Mouse (Mus musculus) ES-Bruce4 (cell line): ENCODE results near the gene Tfap2d. TPM values are rescaled to one million over a fixed set of nuclear protein-coding genes. Genes with fewer than 3 reads are reported as not detected.
A peak's percentile ranks its signal among the peaks of the same experiment; 100 is the strongest.

Source experiments
- H3K27ac ChIP-seq: 2 replicates; pipeline ENCODE4 v1.5.1; 2012; ENCODE audit warnings: low read length, inconsistent platforms; ENCODE audit not compliant: insufficient read depth
- H3K27me3 ChIP-seq: 2 replicates; pipeline ENCODE4 v1.6.1; 2012; ENCODE audit warnings: mild to moderate bottlenecking, low read length, inconsistent platforms; ENCODE audit not compliant: control insufficient read depth, poor library complexity, insufficient read depth, severe bottlenecking
- H3K36me3 ChIP-seq: 2 replicates; pipeline ENCODE4 v1.6.1; 2012; ENCODE audit warnings: inconsistent platforms, mild to moderate bottlenecking, low read length, moderate library complexity; ENCODE audit not compliant: control insufficient read depth, poor library complexity, insufficient read depth, severe bottlenecking
- H3K4me1 ChIP-seq: one replicate; pipeline ENCODE4 v1.8.1; 2011; ENCODE audit warnings: low read length; ENCODE audit not compliant: control insufficient read depth, insufficient read depth
- H3K4me3 ChIP-seq: 2 replicates; pipeline ENCODE4 v1.5.1; 2011; ENCODE audit warnings: low read depth, mild to moderate bottlenecking, low read length
- H3K9ac ChIP-seq: 2 replicates; pipeline ENCODE4 v1.6.1; 2012; ENCODE audit warnings: low read depth, mild to moderate bottlenecking, inconsistent platforms; ENCODE audit not compliant: poor library complexity, severe bottlenecking
- H3K9me3 ChIP-seq: replicated peaks from 2 replicates; pipeline ENCODE4 v1.6.1; 2012; ENCODE audit warnings: mild to moderate bottlenecking, low read length, inconsistent platforms; ENCODE audit not compliant: control insufficient read depth, poor library complexity, insufficient read depth, severe bottlenecking
- CTCF ChIP-seq: IDR thresholded peaks from one replicate; pipeline ENCODE4 v1.8.1; 2011; ENCODE audit warnings: low read depth, low read length
- EP300 ChIP-seq: IDR thresholded peaks from 2 replicates; pipeline ENCODE4 v1.6.1; 2011; ENCODE audit warnings: low read depth, low read length; ENCODE audit not compliant: insufficient read depth
- POLR2A ChIP-seq: IDR thresholded peaks from one replicate; pipeline ENCODE4 v1.8.1; 2011; ENCODE audit warnings: low read length; ENCODE audit not compliant: insufficient read depth
- polyA plus RNA-seq: library from polyadenylated mRNA; stranded (reverse); fragments of >200 nt; gene quantifications from 2 replicates; pipeline ENCODE4 v1.2.4, GENCODE M21; 2011; ENCODE audit warnings: low read depth; ENCODE audit not compliant: missing spikeins, insufficient read depth, insufficient read length

Tfap2d gene
- polyA plus RNA-seq, 1 experiment = not detected

DNA sequence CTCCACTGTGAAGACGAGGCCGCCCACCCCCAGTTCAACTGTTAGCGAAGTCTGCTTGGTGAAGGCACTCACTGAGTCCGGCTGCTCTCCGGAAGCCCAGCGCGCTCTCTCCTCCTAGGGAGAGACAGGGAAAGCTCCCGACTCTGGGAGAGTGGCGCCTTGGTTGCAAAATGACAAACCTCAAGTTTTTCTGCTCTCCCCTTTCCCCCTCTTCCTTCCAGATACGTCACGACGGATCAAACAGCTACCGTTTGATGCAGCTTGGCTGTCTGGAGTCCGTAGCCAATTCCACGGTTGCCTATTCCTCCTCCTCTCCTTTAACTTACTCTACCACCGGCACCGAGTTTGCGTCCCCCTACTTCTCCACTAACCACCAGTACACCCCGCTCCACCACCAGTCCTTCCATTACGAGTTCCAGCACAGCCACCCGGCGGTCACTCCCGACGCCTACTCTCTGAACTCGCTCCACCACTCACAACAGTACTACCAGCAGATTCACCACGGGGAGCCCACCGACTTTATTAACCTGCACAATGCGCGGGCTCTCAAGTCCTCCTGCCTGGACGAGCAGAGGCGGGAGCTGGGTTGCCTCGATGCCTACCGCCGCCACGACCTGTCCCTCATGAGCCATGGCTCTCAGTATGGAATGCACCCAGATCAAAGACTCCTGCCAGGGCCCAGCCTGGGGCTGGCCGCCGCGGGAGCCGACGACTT, 1.5 kb downstream of the Tfap2d start:
- H3K4me3 ChIP-seq = peak overlapping the region; percentile 51
- TF ChIP-seq EP300 = no peak
- TF ChIP-seq POLR2A = no peak
- TF ChIP-seq CTCF = no peak
- no peak overlapping the region for H3K27ac ChIP-seq
- H3K36me3 ChIP-seq = no peaks in the 10 kb centered on the region
- peaks cover 1% of the 10 kb centered on the region for H3K4me1 ChIP-seq
- no peak overlapping the region for H3K9ac ChIP-seq
- H3K27me3 ChIP-seq = peaks cover 35% of the 10 kb centered on the region
- H3K9me3 ChIP-seq = no peaks in the 10 kb centered on the region

DNA sequence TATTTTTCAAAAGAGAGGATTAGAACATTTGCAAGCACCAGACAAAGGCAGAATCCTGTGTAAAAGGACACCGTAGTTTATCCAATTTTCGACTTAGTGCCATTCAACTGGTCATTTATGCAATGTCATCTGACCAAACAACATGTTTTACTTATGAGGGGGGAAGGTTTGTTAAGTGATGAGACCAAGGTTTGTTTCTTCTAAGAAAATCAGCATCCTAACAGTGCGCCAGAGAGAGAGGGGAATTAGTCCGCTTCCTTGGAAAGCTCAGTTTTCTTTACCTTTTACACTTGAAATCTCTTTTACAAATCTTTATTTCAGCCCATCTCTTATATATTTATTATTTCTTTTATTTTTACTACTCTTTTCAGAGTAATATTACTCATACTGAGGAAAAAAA, 3.6 kb downstream of the Tfap2d start:
- Histone ChIP-seq H3K4me1 (peaks cover 1% of the 10 kb centered on the region), H3K27me3 (peaks cover 35% of the 10 kb centered on the region), H3K4me3 (no peak overlapping the region), H3K27ac (no peak overlapping the region), H3K9me3 (no peaks in the 10 kb centered on the region), H3K9ac (no peak overlapping the region), H3K36me3 (no peaks in the 10 kb centered on the region)
- no peak for TF ChIP-seq POLR2A
- no peak for TF ChIP-seq CTCF
- TF ChIP-seq EP300 = no peak

DNA sequence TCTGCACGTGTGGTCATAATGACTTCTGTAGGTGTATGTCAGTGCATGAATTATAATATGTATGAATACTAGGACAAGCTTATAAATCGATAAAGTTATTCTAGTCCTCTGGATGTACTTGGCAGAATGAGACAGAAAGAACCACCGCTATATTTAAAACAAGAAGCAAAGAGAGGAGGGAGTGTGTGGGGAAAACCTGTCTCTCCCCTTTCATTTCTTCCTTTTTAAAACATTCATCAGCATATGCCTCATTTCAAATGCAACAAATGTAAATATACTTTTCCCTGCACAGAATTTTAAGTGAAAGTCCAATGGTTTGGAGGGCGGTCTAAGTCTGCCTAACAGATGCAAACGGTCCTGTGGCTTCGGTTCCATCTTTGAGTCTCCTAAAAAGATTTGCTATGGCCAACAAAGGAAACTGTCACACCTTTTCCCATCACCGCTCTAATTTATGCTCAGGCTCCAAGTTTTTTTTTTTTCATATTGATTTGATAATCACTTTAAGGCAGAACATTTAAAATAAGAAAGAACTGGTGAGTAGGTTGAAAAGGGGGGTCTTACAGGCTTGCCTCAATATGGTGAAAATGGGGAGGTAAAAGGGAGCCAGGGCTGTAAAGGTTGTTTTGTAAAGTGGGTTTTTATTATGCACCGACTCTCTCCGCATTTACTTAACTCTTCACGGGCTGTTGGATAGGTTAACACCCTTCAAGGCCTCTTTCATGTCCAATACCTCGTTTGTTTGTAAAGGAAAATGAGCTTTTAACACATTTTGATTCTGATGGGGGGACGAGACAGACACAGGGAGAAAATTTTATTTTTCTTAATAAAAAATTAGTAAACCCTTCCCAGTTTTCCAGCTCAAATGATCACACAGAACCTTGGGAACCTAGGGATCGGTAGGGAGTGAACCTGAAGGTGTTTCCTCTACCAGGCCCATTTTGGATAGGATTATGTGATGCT, 4.3 kb downstream of the Tfap2d start:
- Histone ChIP-seq H3K4me3 (no peak overlapping the region), H3K9me3 (no peaks in the 10 kb centered on the region), H3K4me1 (peaks cover 1% of the 10 kb centered on the region), H3K27ac (no peak overlapping the region), H3K36me3 (no peaks in the 10 kb centered on the region), H3K27me3 (peaks cover 41% of the 10 kb centered on the region), H3K9ac (no peak overlapping the region)
- TF ChIP-seq CTCF (no peak), EP300 (no peak), POLR2A (no peak)

DNA sequence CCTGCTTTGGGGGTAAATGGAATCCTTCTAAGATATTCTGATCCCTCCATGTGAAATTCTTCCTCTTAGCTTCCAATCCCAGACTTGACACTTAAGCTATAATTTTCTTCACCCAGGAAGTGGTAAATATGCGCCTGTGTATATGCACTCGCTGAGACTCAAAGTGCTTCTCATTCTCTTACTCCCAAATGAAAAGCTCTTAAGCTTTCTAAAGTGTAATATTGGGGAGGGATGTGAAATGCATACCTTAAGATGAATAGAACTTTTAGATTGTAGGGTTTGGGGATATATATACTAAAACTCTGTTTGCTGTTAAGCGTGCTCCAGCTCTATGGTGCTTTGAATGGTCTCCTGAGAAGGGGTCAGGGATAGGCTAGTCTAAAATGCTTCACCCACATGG, 5.0 kb downstream of the Tfap2d start:
- H3K9me3 ChIP-seq = no peaks in the 10 kb centered on the region
- peaks cover 38% of the 10 kb centered on the region for H3K27me3 ChIP-seq
- no peak overlapping the region for H3K27ac ChIP-seq
- H3K4me1 ChIP-seq = peaks cover 1% of the 10 kb centered on the region
- TF ChIP-seq EP300 (no peak), CTCF (no peak), POLR2A (no peak)
- no peak overlapping the region for H3K9ac ChIP-seq
- H3K36me3 ChIP-seq = no peaks in the 10 kb centered on the region
- H3K4me3 ChIP-seq = no peak overlapping the region

DNA sequence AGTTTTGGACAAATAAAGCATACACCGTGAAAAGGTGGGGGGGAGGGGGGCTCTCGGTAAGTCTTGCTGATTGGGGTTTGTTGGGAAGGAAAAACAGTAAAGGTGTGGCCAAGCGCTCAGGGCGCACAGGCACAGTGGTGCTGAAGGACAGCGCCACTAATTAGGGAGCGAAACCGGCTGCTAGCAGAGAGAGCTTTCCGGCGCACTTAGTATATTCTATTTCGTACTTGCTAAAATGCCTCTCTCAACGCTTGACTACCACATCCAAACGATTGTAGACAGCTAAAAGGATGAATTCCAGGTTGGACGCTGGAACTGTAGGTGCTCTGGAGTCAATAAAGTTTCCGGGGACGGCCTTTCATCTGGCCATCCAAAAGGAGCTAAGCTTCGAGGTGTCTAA, 6.9 kb downstream of the Tfap2d start:
- H3K4me3 ChIP-seq = no peak overlapping the region
- no peak for TF ChIP-seq EP300
- TF ChIP-seq POLR2A = no peak
- no peak for TF ChIP-seq CTCF

DNA sequence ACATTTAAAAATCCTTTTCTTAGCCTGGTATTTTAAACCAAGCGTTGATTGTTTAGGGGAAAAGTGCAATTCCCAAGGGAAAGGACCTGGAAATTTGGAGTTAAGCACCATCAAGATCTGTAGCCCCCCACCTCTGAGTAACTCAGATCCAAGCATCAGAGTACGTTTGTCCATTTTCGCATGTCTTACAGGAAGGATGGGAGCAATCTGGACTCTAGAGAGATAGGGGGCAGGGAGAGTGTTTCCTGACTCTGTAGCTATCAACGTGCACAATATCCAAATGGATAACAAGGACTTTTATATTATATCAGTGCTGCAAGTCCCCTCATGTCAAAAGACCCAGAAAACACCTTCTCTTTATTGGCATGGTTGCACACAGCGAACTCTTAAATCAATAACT, 7.4 kb downstream of the Tfap2d start:
- no peaks in the 10 kb centered on the region for H3K9me3 ChIP-seq
- TF ChIP-seq POLR2A = no peak
- TF ChIP-seq EP300 = no peak
- no peak for TF ChIP-seq CTCF
- no peak overlapping the region for H3K4me3 ChIP-seq

More for the DNA sequence above, 6.9 kb downstream of the Tfap2d start:
- H3K27me3 ChIP-seq = peaks cover 30% of the 10 kb centered on the region
- H3K27ac ChIP-seq = no peak overlapping the region
- no peaks in the 10 kb centered on the region for H3K9me3 ChIP-seq
- no peak overlapping the region for H3K9ac ChIP-seq
- H3K36me3 ChIP-seq = no peaks in the 10 kb centered on the region
- H3K4me1 ChIP-seq = no peaks in the 10 kb centered on the region

More for the DNA sequence above, 7.4 kb downstream of the Tfap2d start:
- H3K36me3 ChIP-seq = no peaks in the 10 kb centered on the region
- no peaks in the 10 kb centered on the region for H3K4me1 ChIP-seq
- no peak overlapping the region for H3K27ac ChIP-seq
- no peak overlapping the region for H3K9ac ChIP-seq
- H3K27me3 ChIP-seq = peaks cover 27% of the 10 kb centered on the region
